Mouse (Mus musculus): Measurements from ENCODE around the gene Mxd1. TPM values are rescaled to one million over a fixed set of nuclear protein-coding genes. Genes with fewer than 3 reads are reported as not detected.
A peak's percentile ranks its signal among the peaks of the same experiment; 100 is the strongest.

Gene Mxd1
- 14.8 and 19.1 TPM in 2 replicates for polyA plus RNA-seq (2012; rRNA removed)

- H3K4me3 ChIP-seq (replicated peaks; ENCODE audit: extremely low read depth, low read depth, low read length): peak within 1 kb of the TSS; percentile 81
- peaks cover 12% of the 10 kb centered on the region for H3K4me1 ChIP-seq (ENCODE audit: control insufficient read depth, insufficient read depth, low read length)
- TF ChIP-seq POLR2A (IDR thresholded peaks at IDR 0.05; ENCODE audit: borderline replicate concordance, extremely low read depth, low read depth, low read length): peak; percentile 68; the same call in 1 of the 2 replicates
- TF ChIP-seq CTCF (IDR thresholded peaks at IDR 0.05; ENCODE audit: insufficient read depth, low read length): no peak
- WGBS: under 1% methylated on average over 57 of the region's 76 CpGs
- peak; percentile 37 for DNase-seq
Observed at GRCm38 (mm10) chr6:86668580-86669239, at the start of gene Mxd1. Gene Mxd1 (minus strand): TSS chr6:86669161.

- 85% methylated on average over 4 of the region's 4 CpGs for WGBS
- no peak for TF ChIP-seq POLR2A (IDR thresholded peaks at IDR 0.05; ENCODE audit: borderline replicate concordance, extremely low read depth, low read depth, low read length)
- no peak for TF ChIP-seq CTCF (IDR thresholded peaks at IDR 0.05; ENCODE audit: insufficient read depth, low read length)
- H3K4me3 ChIP-seq (replicated peaks; ENCODE audit: extremely low read depth, low read depth, low read length): no peak overlapping the region
- DNase-seq: no peak
- H3K4me1 ChIP-seq (ENCODE audit: control insufficient read depth, insufficient read depth, low read length): no peaks in the 10 kb centered on the region
Observed at GRCm38 (mm10) chr6:86708072-86708774, 39.3 kb upstream of the Mxd1 start.

- Histone ChIP-seq H3K4me1 (ENCODE audit: control insufficient read depth, insufficient read depth, low read length) (no peaks in the 10 kb centered on the region), H3K4me3 (replicated peaks; ENCODE audit: extremely low read depth, low read depth, low read length) (no peak overlapping the region)
- WGBS: 88% methylated on average over 9 of the region's 9 CpGs
- no peak for DNase-seq
- TF ChIP-seq CTCF (IDR thresholded peaks at IDR 0.05; ENCODE audit: insufficient read depth, low read length): no peak
- no peak for TF ChIP-seq POLR2A (IDR thresholded peaks at IDR 0.05; ENCODE audit: borderline replicate concordance, extremely low read depth, low read depth, low read length)
Observed at GRCm38 (mm10) chr6:86702577-86702976, 33.6 kb upstream of the Mxd1 start.

GRCm38 (mm10) chr6:86697903-86698302 is 28.9 kb upstream of the Mxd1 start:
- Histone ChIP-seq H3K4me1 (ENCODE audit: control insufficient read depth, insufficient read depth, low read length) (no peaks in the 10 kb centered on the region), H3K4me3 (replicated peaks; ENCODE audit: extremely low read depth, low read depth, low read length) (no peak overlapping the region)
- 78% methylated on average over 6 of the region's 6 CpGs for WGBS
- DNase-seq: no peak
- TF ChIP-seq CTCF (IDR thresholded peaks at IDR 0.05; ENCODE audit: insufficient read depth, low read length) (no peak), POLR2A (IDR thresholded peaks at IDR 0.05; ENCODE audit: borderline replicate concordance, extremely low read depth, low read depth, low read length) (no peak)

- no peaks in the 10 kb centered on the region for H3K4me1 ChIP-seq (ENCODE audit: control insufficient read depth, insufficient read depth, low read length)
- H3K4me3 ChIP-seq (replicated peaks; ENCODE audit: extremely low read depth, low read depth, low read length): no peak overlapping the region
- 86% methylated on average over 10 of the region's 10 CpGs for WGBS
- TF ChIP-seq POLR2A (IDR thresholded peaks at IDR 0.05; ENCODE audit: borderline replicate concordance, extremely low read depth, low read depth, low read length) (no peak), CTCF (IDR thresholded peaks at IDR 0.05; ENCODE audit: insufficient read depth, low read length) (no peak)
- DNase-seq: no peak
Observed at GRCm38 (mm10) chr6:86696213-86696612, 27.3 kb upstream of the Mxd1 start.

- H3K4me3 ChIP-seq (replicated peaks; ENCODE audit: extremely low read depth, low read depth, low read length): no peak overlapping the region
- no peaks in the 10 kb centered on the region for H3K4me1 ChIP-seq (ENCODE audit: control insufficient read depth, insufficient read depth, low read length)
- peak; percentile 54 for DNase-seq
- TF ChIP-seq CTCF (IDR thresholded peaks at IDR 0.05; ENCODE audit: insufficient read depth, low read length) (peak; percentile 62), POLR2A (IDR thresholded peaks at IDR 0.05; ENCODE audit: borderline replicate concordance, extremely low read depth, low read depth, low read length) (no peak)
Observed at GRCm38 (mm10) chr6:86694465-86694864, 25.5 kb upstream of the Mxd1 start.

GRCm38 (mm10) chr6:86689671-86690070 is 20.7 kb upstream of the Mxd1 start:
- Histone ChIP-seq H3K4me1 (ENCODE audit: control insufficient read depth, insufficient read depth, low read length) (0 out of 2 replicates have a peak, but pooled peaks cover 1% of the 10 kb centered on the region), H3K4me3 (replicated peaks; ENCODE audit: extremely low read depth, low read depth, low read length) (no peak overlapping the region)
- 98% methylated on average over 3 of the region's 3 CpGs for WGBS
- no peak for DNase-seq
- TF ChIP-seq POLR2A (IDR thresholded peaks at IDR 0.05; ENCODE audit: borderline replicate concordance, extremely low read depth, low read depth, low read length) (no peak), CTCF (IDR thresholded peaks at IDR 0.05; ENCODE audit: insufficient read depth, low read length) (no peak)

GRCm38 (mm10) chr6:86686971-86687370 is 18.0 kb upstream of the Mxd1 start:
- H3K4me1 ChIP-seq (ENCODE audit: control insufficient read depth, insufficient read depth, low read length): 0 out of 2 replicates have a peak, but pooled peaks cover 2% of the 10 kb centered on the region
- no peak for DNase-seq
- H3K4me3 ChIP-seq (replicated peaks; ENCODE audit: extremely low read depth, low read depth, low read length): no peak overlapping the region
- TF ChIP-seq CTCF (IDR thresholded peaks at IDR 0.05; ENCODE audit: insufficient read depth, low read length) (no peak), POLR2A (IDR thresholded peaks at IDR 0.05; ENCODE audit: borderline replicate concordance, extremely low read depth, low read depth, low read length) (no peak)
- 72% methylated on average over 1 of the region's 1 CpGs for WGBS

GRCm38 (mm10) chr6:86684655-86685011 is 15.7 kb upstream of the Mxd1 start:
- no peak for DNase-seq
- TF ChIP-seq POLR2A (IDR thresholded peaks at IDR 0.05; ENCODE audit: borderline replicate concordance, extremely low read depth, low read depth, low read length): no peak
- no peak for TF ChIP-seq CTCF (IDR thresholded peaks at IDR 0.05; ENCODE audit: insufficient read depth, low read length)
- Histone ChIP-seq H3K4me1 (ENCODE audit: control insufficient read depth, insufficient read depth, low read length) (0 out of 2 replicates have a peak, but pooled peaks cover 2% of the 10 kb centered on the region), H3K4me3 (replicated peaks; ENCODE audit: extremely low read depth, low read depth, low read length) (peak overlapping the region; percentile 75)
- 33% methylated on average over 12 of the region's 12 CpGs for WGBS
